Mouse (Mus musculus) liver, adult 2 months (tissue): ENCODE data around the gene Unkl.

Experiments
- CTCF ChIP-seq: fragments of 200-500 bp; IDR thresholded peaks from 2 replicates; pipeline ENCODE4 v1.5.1; 2011; ENCODE audit warnings: low read depth, low read length, control low read depth
- POLR2A ChIP-seq: fragments of 200-500 bp; IDR thresholded peaks from 2 replicates; pipeline ENCODE4 v1.6.1; 2011; ENCODE audit warnings: low read length, control low read depth; ENCODE audit not compliant: insufficient read depth; ENCODE audit errors: extremely low read depth

DNA sequence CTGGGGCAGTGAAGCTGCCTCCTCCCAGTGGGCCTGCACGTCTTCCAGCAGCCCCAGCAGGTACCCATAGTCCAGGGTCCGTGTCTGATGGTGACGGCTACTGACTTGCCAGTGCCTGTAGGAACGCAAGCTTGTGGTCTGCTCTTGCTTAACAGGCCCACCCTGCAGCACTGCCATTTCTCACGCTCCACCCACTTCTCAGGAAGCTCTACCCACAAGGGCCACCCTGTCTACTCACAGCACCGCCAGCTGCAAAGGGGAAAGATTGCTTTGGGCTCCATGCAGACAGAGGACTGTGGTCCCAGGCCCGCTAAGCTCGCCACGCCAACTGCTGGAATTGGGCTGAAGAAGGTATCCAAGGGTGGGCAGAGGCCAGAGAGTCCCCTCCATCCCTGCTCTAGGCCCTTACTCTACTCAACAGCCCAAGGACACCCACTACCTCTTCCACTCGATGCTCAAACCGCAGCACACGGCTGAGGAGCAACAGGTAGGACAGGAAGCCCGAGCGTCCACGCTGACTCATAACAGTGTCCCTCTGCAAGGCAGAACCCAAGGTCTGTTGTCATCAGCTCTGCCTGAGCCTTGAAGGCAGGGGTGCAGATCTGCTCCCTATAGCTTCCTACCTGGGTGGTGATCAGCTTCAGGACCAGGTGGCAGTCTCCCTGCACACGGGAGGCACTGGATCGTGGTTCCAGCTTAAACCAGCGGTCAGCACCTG lies 60.0 kb downstream of the Unkl start:
- TF ChIP-seq POLR2A (no peak), CTCF (no peak)
